Mouse (Mus musculus) CH12.LX (cell line): ENCODE results near the gene Lrig1. TPM values are rescaled to one million over a fixed set of nuclear protein-coding genes. Genes with fewer than 3 reads are reported as not detected.

Experiments used
- DNase-seq: peaks from one replicate; pipeline ENCODE4 v3.0.0-alpha.2; 2013; ENCODE audit errors: extremely low read depth
- H3K27ac ChIP-seq: 2 replicates; pipeline ENCODE4 v1.5.1; 2012; ENCODE audit warnings: low read depth, mild to moderate bottlenecking, control low read depth, moderate library complexity; ENCODE audit not compliant: insufficient read depth
- H3K27me3 ChIP-seq: replicated peaks from 2 replicates; pipeline ENCODE3; 2012; ENCODE audit warnings: inconsistent platforms
- H3K36me3 ChIP-seq, 2 experiments: replicated peaks in 1 of 2; 2 replicates each; pipeline versions ENCODE3 to v1.6.1; 2012; ENCODE audit warnings: inconsistent platforms in 1 of 2, low read length in 1 of 2, mild to moderate bottlenecking in 1 of 2, mixed read lengths in 1 of 2, moderate library complexity in 1 of 2; ENCODE audit not compliant: control insufficient read depth in 1 of 2, insufficient read depth in 1 of 2
- H3K4me1 ChIP-seq, 2 experiments: 2 replicates each; pipeline ENCODE4 v1.6.1; 2012; ENCODE audit warnings: inconsistent platforms in 1 of 2, moderate library complexity in 1 of 2; ENCODE audit not compliant: insufficient read depth in 2 of 2, control insufficient read depth in 1 of 2
- H3K4me2 ChIP-seq: 2 replicates; pipeline ENCODE4 v1.6.1; 2012; ENCODE audit warnings: low read depth, mild to moderate bottlenecking, control low read depth; ENCODE audit not compliant: poor library complexity, insufficient read depth, severe bottlenecking
- H3K4me3 ChIP-seq, 3 experiments: fragments of 150-350 bp in 1 of 3; sonication (generic) in 1 of 3; replicated peaks in 1 of 3; 2 replicates each; pipeline versions ENCODE3 to v1.5.1; 2011 to 2012; ENCODE audit warnings: low read depth in 2 of 3, low read length in 2 of 3, mild to moderate bottlenecking in 2 of 3, moderate library complexity in 2 of 3, control low read depth in 1 of 3, improper control_type of control experiment in 1 of 3, inconsistent platforms in 1 of 3, mixed read lengths in 1 of 3; ENCODE audit not compliant: poor library complexity in 1 of 3
- H3K79me2 ChIP-seq: replicated peaks from 2 replicates; pipeline ENCODE4 v1.6.1; 2012; ENCODE audit warnings: mild to moderate bottlenecking, moderate library complexity; ENCODE audit not compliant: control insufficient read depth, poor library complexity, insufficient read depth, severe bottlenecking; ENCODE audit errors: extremely low read depth
- H3K9ac ChIP-seq: 2 replicates; pipeline ENCODE4 v1.6.1; 2012; ENCODE audit warnings: low read depth, mild to moderate bottlenecking, control low read depth, moderate library complexity; ENCODE audit not compliant: insufficient read depth
- H3K9me3 ChIP-seq: replicated peaks from 2 replicates; pipeline ENCODE3; 2012; ENCODE audit warnings: low read length, inconsistent platforms, mixed read lengths
- BHLHE40 ChIP-seq: IDR thresholded peaks from 2 replicates; pipeline ENCODE4 v1.6.1; 2011; ENCODE audit warnings: mild to moderate bottlenecking, low read depth, low read length, improper control_type of control experiment
- CHD2 ChIP-seq: IDR thresholded peaks from 2 replicates; pipeline ENCODE4 v1.6.1; 2011; ENCODE audit warnings: low read length, improper control_type of control experiment
- E2F4 ChIP-seq: IDR thresholded peaks from 2 replicates; pipeline ENCODE4 v1.6.1; 2011; ENCODE audit warnings: low read depth, low read length, improper control_type of control experiment; ENCODE audit not compliant: insufficient replicate concordance
- ELF1 ChIP-seq: IDR thresholded peaks from 2 replicates; pipeline ENCODE4 v1.6.1; 2014; ENCODE audit warnings: low read depth, mild to moderate bottlenecking, inconsistent platforms, low read length, improper control_type of control experiment
- EP300 ChIP-seq: IDR thresholded peaks from 2 replicates; pipeline ENCODE4 v1.6.1; 2011; ENCODE audit warnings: low read length, improper control_type of control experiment
- ETS1 ChIP-seq: conservative IDR thresholded peaks from 2 replicates; pipeline ENCODE4 v1.6.1; 2012; ENCODE audit warnings: low read depth, mild to moderate bottlenecking, inconsistent platforms, low read length, improper control_type of control experiment, moderate library complexity
- HCFC1 ChIP-seq: IDR thresholded peaks from 2 replicates; pipeline ENCODE4 v1.6.1; 2012; ENCODE audit warnings: low read depth, mild to moderate bottlenecking, inconsistent platforms, low read length, improper control_type of control experiment
- JUN ChIP-seq: IDR thresholded peaks from 2 replicates; pipeline ENCODE4 v1.6.1; 2011; ENCODE audit warnings: low read depth, mild to moderate bottlenecking, low read length, improper control_type of control experiment, moderate library complexity; ENCODE audit not compliant: insufficient read depth
- JUND ChIP-seq: conservative IDR thresholded peaks from 2 replicates; pipeline ENCODE4 v1.6.1; 2011; ENCODE audit warnings: low read depth, low read length, improper control_type of control experiment
- KAT2A ChIP-seq: IDR thresholded peaks from 2 replicates; pipeline ENCODE4 v1.6.1; 2012; ENCODE audit warnings: low read length, improper control_type of control experiment, inconsistent platforms; ENCODE audit not compliant: insufficient replicate concordance
- MAFK ChIP-seq: IDR thresholded peaks from 2 replicates; pipeline ENCODE4 v1.6.1; 2011; ENCODE audit warnings: low read length, improper control_type of control experiment; ENCODE audit not compliant: insufficient replicate concordance
- MAX ChIP-seq: IDR thresholded peaks from 2 replicates; pipeline ENCODE4 v1.6.1; 2011; ENCODE audit warnings: low read length, improper control_type of control experiment
- MAZ ChIP-seq: IDR thresholded peaks from 2 replicates; pipeline ENCODE4 v1.6.1; 2012; ENCODE audit warnings: low read depth, mild to moderate bottlenecking, inconsistent platforms, low read length, improper control_type of control experiment, moderate library complexity
- MEF2A ChIP-seq: IDR thresholded peaks from 2 replicates; pipeline ENCODE4 v1.6.1; 2014; ENCODE audit warnings: low read depth, mild to moderate bottlenecking, inconsistent platforms, low read length, improper control_type of control experiment, borderline replicate concordance
- MXI1 ChIP-seq: IDR thresholded peaks from 2 replicates; pipeline ENCODE4 v1.6.1; 2011; ENCODE audit warnings: mild to moderate bottlenecking, low read depth, low read length, improper control_type of control experiment
- MYC ChIP-seq: IDR thresholded peaks from 2 replicates; pipeline ENCODE4 v1.6.1; 2011; ENCODE audit warnings: low read depth, mild to moderate bottlenecking, improper control_type of control experiment, low read length
- NRF1 ChIP-seq: IDR thresholded peaks from 2 replicates; pipeline ENCODE4 v1.6.1; 2014; ENCODE audit warnings: low read depth, mild to moderate bottlenecking, inconsistent platforms, low read length, improper control_type of control experiment, moderate library complexity
- PAX5 ChIP-seq: IDR thresholded peaks from 2 replicates; pipeline ENCODE4 v1.6.1; 2012; ENCODE audit warnings: low read length, inconsistent platforms, mixed read lengths
- POLR2AphosphoS2 ChIP-seq: IDR thresholded peaks from 2 replicates; pipeline ENCODE4 v1.6.1; 2011; ENCODE audit warnings: low read depth, low read length, improper control_type of control experiment
- RAD21 ChIP-seq: IDR thresholded peaks from 2 replicates; pipeline ENCODE4 v1.6.1; 2011; ENCODE audit warnings: low read depth, mild to moderate bottlenecking, low read length, improper control_type of control experiment, moderate library complexity
- RCOR1 ChIP-seq: conservative IDR thresholded peaks from 2 replicates; pipeline ENCODE4 v1.6.1; 2012; ENCODE audit warnings: low read depth, mild to moderate bottlenecking, inconsistent platforms, low read length, improper control_type of control experiment
- SMC3 ChIP-seq: IDR thresholded peaks from 2 replicates; pipeline ENCODE4 v1.6.1; 2011; ENCODE audit warnings: low read depth, low read length, improper control_type of control experiment
- TBP ChIP-seq: conservative IDR thresholded peaks from 2 replicates; pipeline ENCODE4 v1.6.1; 2011; ENCODE audit warnings: low read depth, low read length, improper control_type of control experiment
- TCF12 ChIP-seq: IDR thresholded peaks from 2 replicates; pipeline ENCODE4 v1.6.1; 2014; ENCODE audit warnings: low read depth, mild to moderate bottlenecking, inconsistent platforms, low read length, improper control_type of control experiment
- UBTF ChIP-seq: IDR thresholded peaks from 2 replicates; pipeline ENCODE4 v1.6.1; 2012; ENCODE audit warnings: low read depth, mild to moderate bottlenecking, inconsistent platforms, low read length, improper control_type of control experiment, moderate library complexity
- USF1 ChIP-seq: IDR thresholded peaks from 2 replicates; pipeline ENCODE4 v1.6.1; 2014; ENCODE audit warnings: low read depth, mild to moderate bottlenecking, inconsistent platforms, low read length, improper control_type of control experiment
- ZC3H11A ChIP-seq: IDR thresholded peaks from 2 replicates; pipeline ENCODE4 v1.6.1; 2012; ENCODE audit warnings: low read depth, mild to moderate bottlenecking, inconsistent platforms, low read length, improper control_type of control experiment
- ZKSCAN1 ChIP-seq: IDR thresholded peaks from 2 replicates; pipeline ENCODE4 v1.6.1; 2012; ENCODE audit warnings: low read depth, inconsistent platforms, low read length, improper control_type of control experiment, borderline replicate concordance
- ZMIZ1 ChIP-seq: IDR thresholded peaks from 2 replicates; pipeline ENCODE4 v1.6.1; 2012; ENCODE audit warnings: low read depth, mild to moderate bottlenecking, inconsistent platforms, low read length, improper control_type of control experiment
- dilution Hi-C: fragments of 300-500 bp; cut with MboI; formaldehyde crosslinking; loops from 2 replicates; pipeline ENCODE4 v1.14.3; 2020; ENCODE audit warnings: low sequenced_read_pairs; ENCODE audit not compliant: extremely low pct_unique_long_range_greater_than_20kb, extremely low pct_ligation_motif_present
- in situ Hi-C: fragments of 300-500 bp; cut with MboI; formaldehyde crosslinking; loops from 3 replicates; pipeline ENCODE4 v1.14.3; 2019; ENCODE audit warnings: low sequenced_read_pairs, low pct_ligation_motif_present, low pct_unique_long_range_greater_than_20kb, mixed read lengths
- polyA plus RNA-seq: library from polyadenylated mRNA; unstranded; fragments of >175 nt; gene quantifications from 2 replicates; pipeline ENCODE4 v1.2.1, GENCODE M21; 2012; ENCODE audit warnings: low read depth; ENCODE audit not compliant: insufficient read length
- total RNA-seq, 2 experiments: library from RNA; depleted of rRNA; stranded (reverse); fragments of 300-350 nt in 1 of 2; fragments of >200 nt in 1 of 2; gene quantifications; 2 replicates each; pipeline ENCODE4 v1.2.3; 2012 to 2014

The Lrig1 gene
- total and polyA plus RNA-seq, 3 experiments, result 0.43 TPM; not detected in 2

GRCm38 (mm10) chr6:94584147-94584695 lies 115.7 kb downstream of the Lrig1 start:
- dilution Hi-C loops (no loop called here), in situ Hi-C loops (no loop called here)
- Histone ChIP-seq H3K79me2 (no peaks in the 10 kb centered on the region), H3K4me3 (no peak overlapping the region), H3K9me3 (peaks cover 2% of the 10 kb centered on the region), H3K4me2 (no peak overlapping the region), H3K9ac (no peak overlapping the region), H3K4me1 (no peaks in the 10 kb centered on the region), H3K27me3 (no peaks in the 10 kb centered on the region), H3K36me3 (peaks cover 0 to 21% of the 10 kb centered on the region in 2 experiments), H3K27ac (no peak overlapping the region)
- TF ChIP-seq MYC (no peak), HCFC1 (no peak), RAD21 (no peak), SMC3 (no peak), MEF2A (no peak), ELF1 (no peak), PAX5 (no peak), E2F4 (no peak), BHLHE40 (no peak), TCF12 (no peak), MAX (no peak), CHD2 (no peak), MXI1 (no peak), JUND (no peak), MAZ (no peak), JUN (no peak), KAT2A (no peak), ZMIZ1 (no peak), TBP (no peak), ZKSCAN1 (no peak)
- no peak for DNase-seq

- Histone ChIP-seq H3K79me2 (no peaks in the 10 kb centered on the region), H3K36me3 (peaks cover 3 to 27% of the 10 kb centered on the region in 2 experiments), H3K27me3 (no peaks in the 10 kb centered on the region), H3K4me3 (no peak overlapping the region), H3K4me2 (no peak overlapping the region), H3K4me1 (no peaks in the 10 kb centered on the region), H3K9me3 (no peaks in the 10 kb centered on the region), H3K9ac (no peak overlapping the region), H3K27ac (no peak overlapping the region)
- in situ Hi-C loops (no loop called here), dilution Hi-C loops (no loop called here)
- DNase-seq, result no peak
- TF ChIP-seq JUN (no peak), MAX (no peak), UBTF (no peak), KAT2A (no peak), ETS1 (no peak), MEF2A (no peak), EP300 (no peak), USF1 (no peak), MYC (no peak), MAFK (no peak), RAD21 (no peak), POLR2AphosphoS2 (no peak), NRF1 (no peak), RCOR1 (no peak), ZKSCAN1 (no peak), ZC3H11A (no peak)
These were observed 117.9 kb downstream of the Lrig1 start for GRCm38 (mm10) chr6:94582055-94582454.
